Mouse (Mus musculus) layer of hippocampus, postnatal 25 days (tissue): Measurements from ENCODE around the gene Ccdc149. TPM values are rescaled to one million over a fixed set of nuclear protein-coding genes. Genes with fewer than 3 reads are reported as not detected.

Experiments used
- DNase-seq, 2 experiments: peaks; one replicate each; pipeline ENCODE4 v3.0.0; 2022; ENCODE audit warnings: mixed read lengths in 2 of 2, low spot score in 1 of 2; ENCODE audit errors: extremely low spot score in 1 of 2
- total RNA-seq, 2 experiments: library from RNA; stranded (reverse); gene quantifications; 2 replicates each; pipeline ENCODE4 v1.2.3; 2021

Gene Ccdc149
- total RNA-seq, 2 experiments from 2014 or later: 62.1 to 64.5 TPM

- DNase-seq: no peak
Observed at GRCm38 (mm10) chr5:52386016-52386415, 85.3 kb downstream of the Ccdc149 start.

- no peak for DNase-seq
Observed at GRCm38 (mm10) chr5:52383748-52384147, 87.6 kb downstream of the Ccdc149 start.

- no peak for DNase-seq
Observed at GRCm38 (mm10) chr5:52382837-52383236, 88.5 kb downstream of the Ccdc149 start.

- DNase-seq: no peak
Observed at GRCm38 (mm10) chr5:52375847-52376246, 95.5 kb downstream of the Ccdc149 start.

GRCm38 (mm10) chr5:52370901-52371300 lies 100.4 kb downstream of the Ccdc149 start:
- DNase-seq: no peak

GRCm38 (mm10) chr5:52367866-52368840 lies 103.2 kb downstream of the Ccdc149 start:
- DNase-seq: no peak

GRCm38 (mm10) chr5:52366661-52367060 lies 104.7 kb downstream of the Ccdc149 start:
- DNase-seq: no peak

GRCm38 (mm10) chr5:52365930-52366329 lies 105.4 kb downstream of the Ccdc149 start:
- no peak for DNase-seq

- no peak for DNase-seq
Observed at GRCm38 (mm10) chr5:52364521-52364920, 106.8 kb downstream of the Ccdc149 start.

GRCm38 (mm10) chr5:52363468-52364150 lies 107.7 kb downstream of the Ccdc149 start, which contains the start of gene Sod3:
Gene Sod3 (plus strand): TSS chr5:52363791.
- no peak for DNase-seq

- no peak for DNase-seq
Observed at GRCm38 (mm10) chr5:52362776-52363467, 108.4 kb downstream of the Ccdc149 start.

GRCm38 (mm10) chr5:52360286-52361049 lies 110.9 kb downstream of the Ccdc149 start:
- no peak for DNase-seq

GRCm38 (mm10) chr5:52358120-52358519 lies 113.2 kb downstream of the Ccdc149 start:
- no peak for DNase-seq

- DNase-seq: no peak
Observed at GRCm38 (mm10) chr5:52357175-52357754, 114.1 kb downstream of the Ccdc149 start.

GRCm38 (mm10) chr5:52355612-52356011 lies 115.7 kb downstream of the Ccdc149 start:
- no peak for DNase-seq

- DNase-seq: no peak
Observed at GRCm38 (mm10) chr5:52354441-52354840, 116.9 kb downstream of the Ccdc149 start.

- no peak for DNase-seq
Observed at GRCm38 (mm10) chr5:52352730-52353129, 118.6 kb downstream of the Ccdc149 start.

- DNase-seq: no peak
Observed at GRCm38 (mm10) chr5:52351561-52351960, 119.8 kb downstream of the Ccdc149 start.

- DNase-seq: no peak
Observed at GRCm38 (mm10) chr5:52350451-52350850, 120.9 kb downstream of the Ccdc149 start.

GRCm38 (mm10) chr5:52346890-52347289 lies 124.4 kb downstream of the Ccdc149 start:
- no peak for DNase-seq
